Mouse (Mus musculus): Measurements from ENCODE around the gene Grb7. TPM values are rescaled to one million over a fixed set of nuclear protein-coding genes. Genes with fewer than 3 reads are reported as not detected.

Gene Grb7
- 66.9 and 73.2 TPM in 2 replicates for polyA plus RNA-seq (2015; fragmentation: Nextera tagmentation; extraction: Ambion mirVana)

DNA sequence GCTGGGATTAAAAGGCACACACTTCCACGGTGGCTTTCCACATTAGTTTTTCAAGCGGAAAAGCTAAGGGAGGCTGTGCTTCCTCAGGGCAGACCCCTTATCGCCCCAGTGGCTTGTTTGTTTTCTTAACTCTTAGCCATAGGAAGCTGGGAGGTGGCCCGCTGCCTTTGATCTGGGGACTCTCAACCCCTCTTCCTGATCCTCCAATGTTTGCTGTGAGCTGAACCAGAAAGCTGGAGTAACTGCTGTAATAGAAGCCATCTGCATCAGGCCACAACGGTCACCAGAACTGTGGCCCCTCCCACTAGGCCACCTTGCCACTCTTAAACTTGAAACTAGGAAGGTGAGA, at the start of gene Grb7:
Grb7 (plus strand) TSS at position 182 of the 349 bp plus-strand sequence.
- ATAC-seq (replicated peaks; ENCODE audit: low FRiP score, low read depth) (no peak), DNase-seq (ENCODE audit: low spot score) (peak; percentile 69)
- Histone ChIP-seq H3K27ac (peak within 1 kb of the TSS; percentile 96), H3K4me1 (replicated peaks; ENCODE audit: insufficient read depth, low read length) (peaks cover 6% of the 10 kb centered on the region; the same call in 1 of the 2 replicates), H3K4me2 (ENCODE audit: low read length) (peak within 1 kb of the TSS; percentile 54), H3K27me3 (ENCODE audit: insufficient read depth, low read length) (no peaks in the 10 kb centered on the region), H3K36me3 (ENCODE audit: insufficient read depth, low read length) (0 out of 2 replicates have a peak, but pooled peaks cover 4% of the 10 kb centered on the region), H3K4me3 (replicated peaks; ENCODE audit: low read depth, low read length) (peak within 1 kb of the TSS; percentile 42), H3K9me3 (replicated peaks; ENCODE audit: low read length) (no peaks in the 10 kb centered on the region), H3K9ac (ENCODE audit: low read depth, low read length) (peak within 1 kb of the TSS; percentile 66)
- no peak for TF ChIP-seq CTCF (IDR thresholded peaks at IDR 0.05; ENCODE audit: low read depth)
- 6% methylated on average over 5 of the region's 5 CpGs for WGBS

DNA sequence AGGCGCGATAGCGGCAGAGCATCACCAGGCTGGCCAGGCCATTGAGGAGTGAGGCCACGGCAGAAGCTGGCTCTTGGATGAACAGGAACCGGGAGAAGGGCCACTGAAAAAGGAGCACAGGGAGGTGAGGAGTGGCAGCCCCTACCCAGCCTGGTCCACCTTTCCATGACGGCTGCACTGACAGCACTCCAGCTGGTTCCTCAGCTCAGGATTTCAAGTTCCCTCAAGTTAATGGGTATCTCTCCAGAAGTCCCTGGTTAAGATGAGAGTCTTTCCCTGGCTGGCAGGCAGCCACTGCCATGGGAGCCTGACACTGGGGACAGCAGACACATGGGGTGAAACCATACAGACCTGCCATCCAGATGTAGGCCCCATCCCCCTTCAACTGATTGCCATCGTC, 48.2 kb upstream of the Grb7 start:
- Histone ChIP-seq H3K27ac (no peak overlapping the region), H3K27me3 (ENCODE audit: insufficient read depth, low read length) (no peaks in the 10 kb centered on the region), H3K36me3 (ENCODE audit: insufficient read depth, low read length) (no peaks in the 10 kb centered on the region), H3K9me3 (replicated peaks; ENCODE audit: low read length) (no peaks in the 10 kb centered on the region), H3K4me2 (ENCODE audit: low read length) (no peak overlapping the region), H3K4me1 (replicated peaks; ENCODE audit: insufficient read depth, low read length) (peaks cover 23% of the 10 kb centered on the region), H3K9ac (ENCODE audit: low read depth, low read length) (no peak overlapping the region), H3K4me3 (replicated peaks; ENCODE audit: low read depth, low read length) (no peak overlapping the region)
- no peak for DNase-seq (ENCODE audit: low spot score)
- ATAC-seq (replicated peaks; ENCODE audit: low FRiP score, low read depth), result no peak
- WGBS, result 95% methylated on average over 7 of the region's 7 CpGs
- TF ChIP-seq CTCF (IDR thresholded peaks at IDR 0.05; ENCODE audit: low read depth), result no peak

DNA sequence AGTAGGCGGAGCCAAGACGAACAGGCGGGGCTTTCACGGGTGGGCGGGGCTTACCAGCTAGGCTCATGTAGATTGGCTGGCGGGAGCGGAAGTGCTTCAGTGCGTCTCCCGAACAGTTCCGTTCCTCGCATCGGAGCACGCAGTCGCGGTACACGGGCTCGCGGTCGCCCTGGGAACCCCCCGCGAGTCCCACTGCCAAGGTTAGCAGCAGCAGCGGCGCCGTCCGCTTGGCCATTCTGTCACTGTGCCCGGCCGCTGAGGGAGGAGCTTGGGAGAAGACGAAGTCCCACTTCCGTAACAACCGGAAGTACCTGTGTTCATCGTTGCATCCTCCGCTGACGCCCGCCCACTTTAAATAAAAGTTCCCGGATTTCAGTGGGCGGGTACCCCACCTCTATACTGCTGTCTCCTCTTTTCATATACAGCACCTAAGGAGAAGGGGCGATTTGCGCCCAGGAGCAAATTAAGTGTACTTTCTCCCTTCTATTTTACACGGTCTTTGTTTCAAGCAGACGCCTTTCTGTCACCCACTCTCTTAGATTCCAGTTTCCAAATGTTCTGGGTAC, 46.0 kb upstream of the Grb7 start, which contains the start of gene Pgap3:
Pgap3 (minus strand) TSS at position 330 of the 566 bp plus-strand sequence.
- peak within 1 kb of the TSS; percentile 81 for H3K9ac ChIP-seq (ENCODE audit: low read depth, low read length)

GRCm38 (mm10) chr11:98400816-98401215, 45.4 kb upstream of the Grb7 start:
- DNase-seq (ENCODE audit: low spot score), result peak; percentile 50
- ATAC-seq (replicated peaks; ENCODE audit: low FRiP score, low read depth), result peak; percentile 57; the same call in 1 of the 2 replicates
- Histone ChIP-seq H3K9ac (ENCODE audit: low read depth, low read length) (peak overlapping the region; percentile 81), H3K27me3 (ENCODE audit: insufficient read depth, low read length) (no peaks in the 10 kb centered on the region), H3K36me3 (ENCODE audit: insufficient read depth, low read length) (no peaks in the 10 kb centered on the region), H3K4me2 (ENCODE audit: low read length) (peak overlapping the region; percentile 81), H3K9me3 (replicated peaks; ENCODE audit: low read length) (no peaks in the 10 kb centered on the region), H3K27ac (peak overlapping the region; percentile 98), H3K4me3 (replicated peaks; ENCODE audit: low read depth, low read length) (peak overlapping the region; percentile 63), H3K4me1 (replicated peaks; ENCODE audit: insufficient read depth, low read length) (peaks cover 4% of the 10 kb centered on the region)
- no peak for TF ChIP-seq CTCF (IDR thresholded peaks at IDR 0.05; ENCODE audit: low read depth)
- WGBS, result 38% methylated on average over 3 of the region's 3 CpGs

More for the DNA sequence above, 46.0 kb upstream of the Grb7 start, which contains the start of gene Pgap3:
- under 1% methylated on average over 40 of the region's 40 CpGs for WGBS
- peak; percentile 86 for ATAC-seq (replicated peaks; ENCODE audit: low FRiP score, low read depth)
- Histone ChIP-seq H3K4me3 (replicated peaks; ENCODE audit: low read depth, low read length) (peak within 1 kb of the TSS; percentile 63), H3K27ac (peak within 1 kb of the TSS; percentile 98), H3K27me3 (ENCODE audit: insufficient read depth, low read length) (no peaks in the 10 kb centered on the region), H3K36me3 (ENCODE audit: insufficient read depth, low read length) (no peaks in the 10 kb centered on the region), H3K4me1 (replicated peaks; ENCODE audit: insufficient read depth, low read length) (peaks cover 4% of the 10 kb centered on the region), H3K4me2 (ENCODE audit: low read length) (peak within 1 kb of the TSS; percentile 81), H3K9me3 (replicated peaks; ENCODE audit: low read length) (no peaks in the 10 kb centered on the region)
- TF ChIP-seq CTCF (IDR thresholded peaks at IDR 0.05; ENCODE audit: low read depth), result no peak
- DNase-seq (ENCODE audit: low spot score), result peak; percentile 96

- no peaks in the 10 kb centered on the region for H3K9me3 ChIP-seq (replicated peaks; ENCODE audit: low read length)
- WGBS, result 52% methylated on average over 6 of the region's 6 CpGs
Observed at GRCm38 (mm10) chr11:98406621-98407020, 39.6 kb upstream of the Grb7 start.

GRCm38 (mm10) chr11:98408872-98409271, 37.3 kb upstream of the Grb7 start:
- DNase-seq (ENCODE audit: low spot score) (no peak), ATAC-seq (replicated peaks; ENCODE audit: low FRiP score, low read depth) (peak; percentile 59)
- WGBS, result 25% methylated on average over 8 of the region's 8 CpGs
- no peaks in the 10 kb centered on the region for H3K27me3 ChIP-seq (ENCODE audit: insufficient read depth, low read length)
- H3K9ac ChIP-seq (ENCODE audit: low read depth, low read length), result peak overlapping the region; percentile 42; the same call in 1 of the 2 replicates
- peak overlapping the region; percentile 89 for H3K27ac ChIP-seq
- H3K4me1 ChIP-seq (replicated peaks; ENCODE audit: insufficient read depth, low read length), result peaks cover 20% of the 10 kb centered on the region
- no peaks in the 10 kb centered on the region for H3K9me3 ChIP-seq (replicated peaks; ENCODE audit: low read length)
- H3K4me3 ChIP-seq (replicated peaks; ENCODE audit: low read depth, low read length), result no peak overlapping the region; the same call in 1 of the 2 replicates
- H3K36me3 ChIP-seq (ENCODE audit: insufficient read depth, low read length), result no peaks in the 10 kb centered on the region
- peak overlapping the region; percentile 21 for H3K4me2 ChIP-seq (ENCODE audit: low read length)
- TF ChIP-seq CTCF (IDR thresholded peaks at IDR 0.05; ENCODE audit: low read depth), result no peak

More at GRCm38 (mm10) chr11:98406621-98407020, 39.6 kb upstream of the Grb7 start:
- Histone ChIP-seq H3K27me3 (ENCODE audit: insufficient read depth, low read length) (no peaks in the 10 kb centered on the region), H3K4me2 (ENCODE audit: low read length) (no peak overlapping the region), H3K9ac (ENCODE audit: low read depth, low read length) (no peak overlapping the region), H3K4me3 (replicated peaks; ENCODE audit: low read depth, low read length) (no peak overlapping the region), H3K4me1 (replicated peaks; ENCODE audit: insufficient read depth, low read length) (peaks cover 14% of the 10 kb centered on the region), H3K27ac (no peak overlapping the region), H3K36me3 (ENCODE audit: insufficient read depth, low read length) (no peaks in the 10 kb centered on the region)
- DNase-seq (ENCODE audit: low spot score), result no peak
- TF ChIP-seq CTCF (IDR thresholded peaks at IDR 0.05; ENCODE audit: low read depth), result no peak
- ATAC-seq (replicated peaks; ENCODE audit: low FRiP score, low read depth), result no peak

Measured in kidney, postnatal 0 days (tissue).